Mouse (Mus musculus): ENCODE results near the gene Plcg1.

Gene Plcg1

DNA sequence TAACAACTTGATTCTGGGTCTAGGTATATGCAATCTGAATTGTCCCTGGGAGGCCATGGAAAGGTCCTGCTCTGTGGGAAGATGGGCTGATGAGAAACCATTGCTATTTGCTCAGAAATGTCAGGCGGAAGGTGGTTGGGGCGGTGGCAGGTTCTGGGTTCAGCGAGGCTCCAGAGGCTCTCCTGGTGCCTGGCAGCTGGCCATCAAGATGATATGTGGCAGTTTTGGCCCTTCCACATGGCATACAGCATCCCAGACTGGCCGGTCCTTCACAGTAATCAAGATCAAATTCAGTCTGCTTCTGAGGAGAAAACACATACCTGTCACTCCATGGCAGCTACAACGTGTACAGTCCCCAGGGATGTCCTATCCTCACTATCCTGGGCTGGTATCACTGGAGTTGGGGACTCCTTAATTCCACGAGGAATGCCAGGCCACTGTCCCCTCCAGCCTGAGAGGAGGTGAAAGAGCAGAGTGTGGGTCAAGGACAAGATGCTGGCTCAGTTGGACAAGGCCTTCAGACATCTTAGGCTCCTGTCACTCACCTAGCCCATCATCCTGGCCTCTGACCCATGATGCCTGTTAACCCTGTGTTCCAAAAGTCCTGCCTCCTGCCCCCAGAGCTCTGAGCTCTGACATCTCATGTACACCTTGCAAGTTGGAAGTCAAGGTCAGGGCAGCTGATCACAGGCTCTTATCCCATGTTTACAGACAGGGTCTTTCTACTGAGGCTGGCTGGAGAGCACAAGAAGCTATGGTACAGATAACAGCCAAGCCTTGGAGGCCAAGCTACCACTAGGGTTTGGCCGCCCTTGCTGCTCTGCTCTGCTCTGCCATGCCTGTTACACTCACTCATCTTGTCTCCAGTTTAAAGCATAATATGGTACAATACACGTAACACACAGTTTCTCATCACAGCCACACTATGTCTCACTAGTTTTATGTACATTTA lies 40.5 kb downstream of the Plcg1 start:
- DNase-seq = no peak

- no peak for DNase-seq
These were observed 46.9 kb downstream of the Plcg1 start for GRCm38 (mm10) chr2:160778034-160778433.

GRCm38 (mm10) chr2:160780154-160780833 lies 49.2 kb downstream of the Plcg1 start:
- DNase-seq = no peak

GRCm38 (mm10) chr2:160780834-160781219 lies 49.7 kb downstream of the Plcg1 start:
- no peak for DNase-seq

GRCm38 (mm10) chr2:160786333-160786732 lies 55.2 kb downstream of the Plcg1 start:
- DNase-seq = no peak

- no peak for DNase-seq
These were observed 57.9 kb downstream of the Plcg1 start for GRCm38 (mm10) chr2:160789046-160789445.

DNA sequence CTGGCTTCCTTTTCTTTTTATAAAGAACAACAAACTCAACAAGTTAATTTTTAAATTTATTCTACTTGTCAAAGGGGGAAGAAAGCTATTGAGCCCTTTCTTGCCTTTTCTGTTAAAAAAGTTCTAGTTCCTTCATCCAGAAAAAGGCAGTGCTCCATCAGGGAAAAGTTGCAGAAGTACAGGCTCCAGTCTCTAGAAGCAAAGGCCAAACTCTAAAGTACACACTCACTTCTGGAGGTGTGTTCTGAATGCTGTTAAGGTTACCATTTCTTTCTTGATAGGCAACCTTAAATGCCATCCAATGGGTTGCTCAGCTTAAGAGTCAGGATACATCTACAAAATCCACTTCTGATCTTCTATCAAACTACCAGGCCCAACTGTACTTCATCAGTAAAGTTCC lies 58.6 kb downstream of the Plcg1 start:
- DNase-seq = no peak

DNA sequence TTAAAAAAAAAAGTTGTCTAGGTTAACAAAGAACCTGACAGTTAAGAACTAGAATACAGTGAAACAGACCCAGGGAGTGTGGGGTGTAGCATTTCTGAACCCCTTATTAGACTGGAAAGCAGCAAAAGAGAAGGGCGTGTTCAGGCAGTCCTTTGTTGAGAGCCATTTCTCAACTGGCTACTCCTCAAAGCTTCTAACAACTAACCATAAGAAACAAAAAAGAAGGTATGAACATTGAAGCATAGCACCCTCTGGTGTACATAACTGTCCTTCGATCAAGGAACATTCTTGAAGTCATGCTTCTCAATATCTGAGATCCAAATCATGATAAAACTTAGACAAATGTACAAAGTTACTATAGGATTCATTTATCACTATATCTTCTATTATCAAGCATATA lies 62.0 kb downstream of the Plcg1 start:
- DNase-seq = no peak

- no peak for DNase-seq
These were observed 65.9 kb downstream of the Plcg1 start for GRCm38 (mm10) chr2:160796973-160797372.

GRCm38 (mm10) chr2:160798206-160798605 lies 67.1 kb downstream of the Plcg1 start:
- DNase-seq = no peak

- no peak for DNase-seq
These were observed 69.9 kb downstream of the Plcg1 start for GRCm38 (mm10) chr2:160800967-160801366.

DNA sequence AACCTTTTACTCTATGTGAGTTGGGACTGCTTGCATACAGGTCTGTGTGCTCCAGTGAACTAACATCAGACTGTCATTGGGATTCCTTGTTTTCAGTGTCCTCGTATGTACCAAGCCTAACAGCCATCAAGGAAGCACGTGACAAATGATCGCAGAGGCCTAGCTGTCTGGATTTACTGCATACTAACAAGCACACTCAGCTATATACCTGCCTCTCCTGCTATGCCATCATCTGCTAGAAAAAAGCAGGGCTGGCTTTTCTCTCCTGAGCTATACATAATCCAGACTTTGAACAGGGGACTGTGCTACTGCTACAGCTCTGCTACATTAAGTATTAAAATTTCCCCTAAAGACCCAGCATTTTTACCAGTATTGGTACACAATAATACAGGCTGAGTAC lies 71.2 kb downstream of the Plcg1 start:
- DNase-seq = no peak

- DNase-seq = no peak
These were observed 73.9 kb downstream of the Plcg1 start for GRCm38 (mm10) chr2:160804794-160805527.

DNA sequence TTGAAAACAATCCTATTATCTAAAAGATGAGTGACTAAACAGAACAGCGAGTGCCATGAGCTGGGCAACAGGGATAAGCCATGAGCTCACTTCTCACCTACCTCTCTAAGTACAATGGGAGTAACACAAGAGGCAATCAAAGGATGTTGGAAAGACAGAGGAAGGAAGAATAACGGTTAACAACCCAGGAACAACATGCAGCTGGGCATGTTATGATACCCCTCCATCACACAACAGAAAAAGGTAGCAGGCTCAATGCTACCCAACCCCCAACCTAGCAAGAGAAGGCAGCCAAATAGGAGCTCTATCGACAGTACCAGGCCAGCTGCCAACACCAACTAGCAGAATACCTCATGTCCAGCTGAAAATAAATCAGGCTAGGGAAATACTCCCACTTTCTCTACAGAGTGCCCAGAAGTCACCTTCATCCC lies 75.0 kb downstream of the Plcg1 start:
- no peak for DNase-seq

- DNase-seq = no peak
These were observed 79.3 kb downstream of the Plcg1 start for GRCm38 (mm10) chr2:160810376-160810775.

GRCm38 (mm10) chr2:160810802-160811201 lies 79.7 kb downstream of the Plcg1 start:
- DNase-seq = no peak
